Mouse (Mus musculus): ENCODE results near the gene Ntn4.

The Ntn4 gene

GRCm38 (mm10) chr10:93640521-93640952 lies at the start of gene Ntn4:
Gene Ntn4 (plus strand): TSS chr10:93640681.
- no peak for DNase-seq

GRCm38 (mm10) chr10:93592456-93592855 lies 48.0 kb upstream of the Ntn4 start:
- DNase-seq: peak; percentile 61

- peak; percentile 92 for DNase-seq
Measured at GRCm38 (mm10) chr10:93594022-93594482, 46.4 kb upstream of the Ntn4 start.

- DNase-seq: no peak
Measured at GRCm38 (mm10) chr10:93595831-93596230, 44.6 kb upstream of the Ntn4 start.

- DNase-seq: no peak
Measured at GRCm38 (mm10) chr10:93596641-93597040, 43.8 kb upstream of the Ntn4 start.

- no peak for DNase-seq
Measured at GRCm38 (mm10) chr10:93602309-93602708, 38.2 kb upstream of the Ntn4 start.

GRCm38 (mm10) chr10:93603256-93603655 lies 37.2 kb upstream of the Ntn4 start:
- DNase-seq: no peak

GRCm38 (mm10) chr10:93606326-93606725 lies 34.2 kb upstream of the Ntn4 start:
- no peak for DNase-seq

- DNase-seq: no peak
Measured at GRCm38 (mm10) chr10:93608051-93608450, 32.4 kb upstream of the Ntn4 start.

- no peak for DNase-seq
Measured at GRCm38 (mm10) chr10:93609236-93609635, 31.2 kb upstream of the Ntn4 start.

GRCm38 (mm10) chr10:93610896-93611295 lies 29.6 kb upstream of the Ntn4 start:
- no peak for DNase-seq

GRCm38 (mm10) chr10:93611419-93612007 lies 29.0 kb upstream of the Ntn4 start:
- DNase-seq: peak; percentile 31

- peak; percentile 21 for DNase-seq
Measured at GRCm38 (mm10) chr10:93614850-93615249, 25.6 kb upstream of the Ntn4 start.

GRCm38 (mm10) chr10:93620438-93621179 lies 19.9 kb upstream of the Ntn4 start:
- no peak for DNase-seq

GRCm38 (mm10) chr10:93623725-93624124 lies 16.8 kb upstream of the Ntn4 start:
- no peak for DNase-seq

GRCm38 (mm10) chr10:93624151-93624550 lies 16.3 kb upstream of the Ntn4 start:
- no peak for DNase-seq

- DNase-seq: no peak
Measured at GRCm38 (mm10) chr10:93630310-93630709, 10.2 kb upstream of the Ntn4 start.

- no peak for DNase-seq
Measured at GRCm38 (mm10) chr10:93632086-93632485, 8.4 kb upstream of the Ntn4 start.

- no peak for DNase-seq
Measured at GRCm38 (mm10) chr10:93633563-93633962, 6.9 kb upstream of the Ntn4 start.

- no peak for DNase-seq
Measured at GRCm38 (mm10) chr10:93633971-93634370, 6.5 kb upstream of the Ntn4 start.

GRCm38 (mm10) chr10:93635941-93636340 lies 4.5 kb upstream of the Ntn4 start:
- DNase-seq: no peak

GRCm38 (mm10) chr10:93640953-93641820 lies 706 bp downstream of the Ntn4 start:
- peak; percentile 41 for DNase-seq
